Mouse (Mus musculus) adipocyte (in vitro differentiated cells): ENCODE data around the gene Calr4.
A peak's percentile ranks its signal among the peaks of the same experiment; 100 is the strongest.

Experiments used
- DNase-seq: peaks from one replicate; pipeline ENCODE4 v3.0.0-alpha.2; 2016; ENCODE audit warnings: low spot score

Gene Calr4

DNA sequence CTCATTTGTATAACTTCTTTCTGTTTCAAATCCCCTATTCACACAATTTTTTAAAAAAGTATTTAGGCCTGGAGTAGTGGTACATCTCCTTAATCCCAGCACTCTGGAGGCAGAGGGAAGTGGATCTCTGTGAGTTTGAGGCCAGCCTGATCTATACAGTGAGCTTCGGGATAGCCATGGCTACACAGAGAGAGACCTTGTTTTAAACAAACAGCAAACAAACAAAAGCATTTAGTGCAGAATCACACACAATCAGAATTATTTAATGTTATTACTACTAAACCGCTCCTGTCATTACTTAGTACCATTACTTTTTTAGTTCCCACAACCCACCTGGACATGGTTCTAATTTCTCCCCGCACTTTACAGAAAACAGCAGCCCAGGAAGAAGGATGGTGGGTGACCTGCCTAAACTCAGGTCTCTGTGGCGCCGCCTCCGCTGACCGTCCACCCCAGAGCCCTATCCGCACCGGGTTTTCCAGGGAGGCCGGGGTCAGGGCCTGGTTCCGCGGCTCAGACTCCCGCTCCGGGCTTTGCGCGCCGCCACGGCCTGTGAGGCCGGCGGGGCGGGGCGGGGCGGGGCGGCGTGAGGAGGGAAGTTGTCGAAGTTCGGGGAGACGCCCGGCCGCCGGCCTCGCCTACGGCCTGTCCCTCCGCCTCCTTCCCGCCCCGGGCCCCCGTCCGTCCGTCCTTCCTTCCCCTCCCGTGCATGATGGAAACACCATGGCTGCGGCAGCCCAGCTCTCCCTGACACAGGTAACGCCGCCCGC is 45.6 kb downstream of the Calr4 start, which contains the start of gene Eps15:
Gene Eps15 (plus strand): TSS at position 580 of the 770 bp plus-strand sequence.
- peak; percentile 87 for DNase-seq

DNA sequence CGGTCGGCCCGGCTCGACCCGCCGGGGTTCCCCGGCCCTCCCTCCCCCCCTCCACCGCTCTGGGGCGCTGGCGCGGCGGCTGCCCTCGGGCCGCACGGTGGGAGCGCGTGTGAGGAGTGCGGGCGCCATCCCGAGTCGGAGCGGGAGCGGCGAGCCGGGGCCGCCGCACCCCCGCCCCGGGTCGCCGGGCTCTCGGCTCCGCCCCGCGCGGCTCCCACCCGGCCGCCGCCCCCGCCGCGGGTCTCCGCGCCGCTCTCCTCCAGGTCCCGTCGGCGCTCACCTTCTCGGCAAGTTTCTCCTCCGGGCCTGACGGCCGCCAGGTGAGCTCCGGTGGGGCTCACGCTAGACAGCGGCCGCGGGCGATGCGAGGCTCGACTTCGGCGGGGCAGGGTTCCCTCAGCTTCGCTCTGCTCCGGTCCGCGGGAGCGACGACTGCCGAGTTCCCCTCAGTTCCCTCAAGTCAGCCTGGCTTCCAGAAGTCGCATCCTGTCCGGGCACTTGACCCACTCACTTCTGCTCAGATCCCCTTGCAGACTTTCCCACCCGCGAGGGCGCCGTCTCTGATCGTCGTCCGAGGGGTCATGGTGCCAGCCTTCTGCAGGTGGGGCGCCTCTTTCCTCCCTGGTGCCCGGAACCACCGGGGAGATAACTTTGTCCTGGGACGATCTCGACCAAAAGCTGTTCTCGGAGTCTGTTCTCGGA is 46.3 kb downstream of the Calr4 start:
- DNase-seq, result no peak

DNA sequence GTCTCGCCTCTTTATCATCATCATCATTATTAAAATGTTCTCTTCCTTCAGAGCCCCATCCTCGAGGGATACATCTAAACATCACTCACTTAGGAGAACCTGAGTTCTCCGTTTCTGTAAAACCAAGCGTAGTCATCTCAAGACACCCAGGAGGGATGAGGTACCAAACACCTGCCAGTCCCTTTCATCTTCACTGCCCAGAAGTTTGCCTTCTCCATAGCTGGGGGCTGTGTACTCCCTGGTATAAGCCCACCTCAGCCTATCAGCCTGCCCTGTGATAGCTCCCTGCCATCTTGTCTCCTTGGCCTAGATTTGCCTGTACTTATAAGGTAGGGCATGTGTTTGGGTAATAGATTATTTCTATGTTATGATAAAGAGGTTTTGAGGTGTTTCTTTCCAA is 46.9 kb downstream of the Calr4 start:
- no peak for DNase-seq

DNA sequence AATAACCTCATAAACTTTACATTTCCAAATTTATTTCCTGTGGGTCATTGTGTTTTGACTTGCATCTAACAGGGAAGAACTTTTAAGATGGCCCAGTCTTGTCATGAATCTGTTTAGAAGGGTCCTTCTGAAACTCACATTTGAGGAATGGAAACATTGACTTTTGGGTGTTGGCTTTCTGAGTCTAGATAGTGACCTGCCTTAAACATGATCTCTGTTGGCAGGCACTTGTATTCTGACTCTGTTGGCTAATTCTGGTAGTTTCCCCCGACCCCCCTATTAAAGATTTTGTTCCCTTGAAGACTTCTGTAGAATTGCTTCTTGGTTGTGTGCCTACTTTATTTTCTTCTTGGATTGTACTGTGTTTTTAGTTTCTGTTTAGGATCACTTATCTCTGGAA is 47.7 kb downstream of the Calr4 start:
- DNase-seq, result no peak

DNA sequence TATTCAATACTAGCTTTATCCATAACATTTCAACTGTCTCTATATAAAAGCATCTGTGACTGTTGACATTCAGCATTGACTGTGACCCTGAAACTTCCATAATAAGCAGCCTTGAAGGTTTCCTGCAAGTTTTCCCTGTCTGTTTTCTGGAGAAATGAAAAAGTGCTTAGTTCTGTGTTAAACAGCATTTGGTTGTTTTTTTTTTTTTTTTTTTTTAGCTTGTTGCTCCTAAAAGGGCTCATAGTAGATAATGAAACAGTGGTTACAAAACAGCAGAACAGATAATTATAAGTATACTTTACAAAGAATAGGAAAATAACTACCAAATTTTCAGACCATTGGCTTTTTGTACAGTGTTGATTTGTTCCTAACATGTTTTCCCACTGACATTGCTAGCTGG is 60.3 kb downstream of the Calr4 start:
- DNase-seq, result no peak

DNA sequence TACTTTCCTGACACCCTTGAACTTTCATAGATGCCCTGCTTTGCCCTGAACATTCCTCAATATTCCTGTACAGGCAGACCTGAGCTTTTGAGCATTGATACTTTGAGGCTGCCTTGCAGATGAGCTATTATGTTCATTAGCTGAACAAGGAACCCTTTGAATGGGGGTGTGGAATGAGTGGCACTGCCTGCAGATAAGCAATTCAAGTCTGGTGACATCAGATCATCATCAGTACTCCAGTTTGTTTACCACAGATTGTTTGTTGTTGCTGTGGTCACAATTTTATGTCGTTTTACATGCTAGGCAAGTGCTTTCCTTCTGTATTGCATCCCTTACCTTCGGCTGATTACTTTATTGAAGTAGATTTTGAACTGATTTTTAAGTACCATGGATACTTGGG is 62.2 kb downstream of the Calr4 start:
- DNase-seq, result no peak

DNA sequence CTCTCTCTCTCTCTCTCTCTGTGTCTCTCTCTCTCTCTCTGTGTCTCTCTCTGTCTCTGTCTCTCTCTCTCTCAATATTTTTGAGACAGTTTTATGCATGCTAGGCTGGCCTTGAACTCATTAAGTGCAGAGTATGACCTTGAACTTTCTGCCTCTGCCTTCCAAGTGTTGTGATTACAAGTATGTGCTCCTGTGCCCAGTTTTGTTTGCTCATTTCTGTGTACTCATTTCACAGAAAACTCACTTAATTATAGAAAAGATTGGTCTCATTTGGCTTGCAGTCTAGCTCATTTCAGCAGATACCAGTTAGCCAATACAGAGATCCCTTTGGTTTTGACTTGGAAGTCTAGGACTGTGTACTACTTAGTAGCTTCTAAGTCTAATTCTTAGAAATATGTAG is 64.9 kb downstream of the Calr4 start:
- no peak for DNase-seq
